Mouse (Mus musculus) liver, postnatal 0 days (tissue): ENCODE measurements around the gene Insl6. TPM values are rescaled to one million over a fixed set of nuclear protein-coding genes. Genes with fewer than 3 reads are reported as not detected.

Experiments used
- ATAC-seq: fragments of 200-750 bp; cut with Nextera tagmentation; 2 replicates; pipeline ENCODE4 v1.8.0; 2017; ENCODE audit warnings: mild to moderate bottlenecking, moderate library complexity
- DNase-seq: peaks from one replicate; pipeline ENCODE4 v3.0.0-alpha.2; 2016
- H3K27ac ChIP-seq: fragments of 300-500 bp; sonication (generic); 2 replicates; pipeline ENCODE4 v1.5.1; 2014; ENCODE audit warnings: antibody characterized with exemption, moderate library complexity, mild to moderate bottlenecking, low read depth
- H3K27me3 ChIP-seq: fragments of 300-500 bp; sonication (generic); 2 replicates; pipeline ENCODE4 v1.6.1; 2014; ENCODE audit warnings: low read length, control low read depth, mixed read lengths; ENCODE audit not compliant: insufficient read depth
- H3K36me3 ChIP-seq: fragments of 300-500 bp; sonication (generic); replicated peaks from 2 replicates; pipeline ENCODE4 v1.6.1; 2014; ENCODE audit warnings: mild to moderate bottlenecking, control low read depth, low read length, moderate library complexity, mixed read lengths; ENCODE audit not compliant: insufficient read depth
- H3K4me1 ChIP-seq: fragments of 300-500 bp; sonication (generic); 2 replicates; pipeline ENCODE4 v1.6.1; 2014; ENCODE audit warnings: antibody characterized with exemption, mild to moderate bottlenecking, control low read depth; ENCODE audit not compliant: insufficient read depth
- H3K4me2 ChIP-seq: fragments of 300-500 bp; sonication (generic); 2 replicates; pipeline ENCODE4 v1.6.1; 2014; ENCODE audit warnings: low read depth, mild to moderate bottlenecking, low read length, moderate library complexity, mixed read lengths
- H3K4me3 ChIP-seq: fragments of 300-500 bp; sonication (generic); 2 replicates; pipeline ENCODE4 v1.5.1; 2014; ENCODE audit warnings: low read depth, low read length
- H3K9ac ChIP-seq: fragments of 300-500 bp; sonication (generic); replicated peaks from 2 replicates; pipeline ENCODE4 v1.6.1; 2014; ENCODE audit warnings: mild to moderate bottlenecking, moderate library complexity
- H3K9me3 ChIP-seq: fragments of 300-500 bp; sonication (generic); 2 replicates; pipeline ENCODE4 v1.6.1; 2016; ENCODE audit warnings: mild to moderate bottlenecking, control low read depth, low read length, mixed read lengths
- CTCF ChIP-seq: sonication (generic); IDR thresholded peaks from 2 replicates; pipeline ENCODE4 v1.5.1; 2016; ENCODE audit warnings: antibody characterized with exemption, low read depth
- EP300 ChIP-seq: IDR thresholded peaks from 2 replicates; pipeline ENCODE4 v1.6.1; 2016; ENCODE audit warnings: antibody characterized with exemption, low read depth, mild to moderate bottlenecking
- WGBS: fragments of 180-500 bp; shearing (Covaris S2); extraction: QIAGEN DNeasy Blood & Tissue Kit; methylation state at CpG from one replicate; pipeline ENCODE4 v1.1.7; 2014; ENCODE audit not compliant: insufficient replicate concordance; 5-methylcytosine and 5-hydroxymethylcytosine counted together
- polyA plus RNA-seq: library from polyadenylated mRNA; unstranded; fragments of >200 nt; fragmentation: Nextera tagmentation; extraction: Ambion mirVana; gene quantifications from 2 replicates; pipeline ENCODE4 v1.2.1, GENCODE M21; 2015

Gene Insl6
- polyA plus RNA-seq, 1 experiment from 2014 or later: 1.2 TPM

- H3K36me3 ChIP-seq: peaks cover 4% of the 10 kb centered on the region; the same call in 1 of the 2 replicates
- peak overlapping the region; percentile 68 for H3K4me2 ChIP-seq
- H3K27me3 ChIP-seq: no peaks in the 10 kb centered on the region
- H3K4me1 ChIP-seq: peaks cover 20% of the 10 kb centered on the region
- TF ChIP-seq EP300 (no peak), CTCF (no peak)
- H3K9ac ChIP-seq: peak overlapping the region; percentile 57
- WGBS: 60% methylated on average over 18 of the region's 18 CpGs
- H3K9me3 ChIP-seq: no peaks in the 10 kb centered on the region
- peak overlapping the region; percentile 46 for H3K4me3 ChIP-seq
- no peak for DNase-seq
- no peak for ATAC-seq
- H3K27ac ChIP-seq: peak overlapping the region; percentile 80
Measured at GRCm38 (mm10) chr19:29371284-29372081, 46.3 kb upstream of the Insl6 start.

- 83% methylated on average over 7 of the region's 7 CpGs for WGBS
- Histone ChIP-seq H3K9ac (no peak overlapping the region), H3K36me3 (peaks cover 4% of the 10 kb centered on the region; the same call in 1 of the 2 replicates), H3K27ac (peak overlapping the region; percentile 80; the same call in 1 of the 2 replicates), H3K4me3 (0 out of 2 replicates have a peak overlapping the region, but pooled peaks have one; percentile 46), H3K4me2 (peak overlapping the region; percentile 68), H3K4me1 (peaks cover 27% of the 10 kb centered on the region), H3K27me3 (no peaks in the 10 kb centered on the region), H3K9me3 (no peaks in the 10 kb centered on the region)
- no peak for ATAC-seq
- 0 out of 2 replicates have a peak, but pooled peaks have one; percentile 5 for TF ChIP-seq CTCF
- TF ChIP-seq EP300: no peak
- DNase-seq: no peak
Measured at GRCm38 (mm10) chr19:29370545-29371283, 45.6 kb upstream of the Insl6 start.

- H3K36me3 ChIP-seq: peaks cover 3% of the 10 kb centered on the region; the same call in 1 of the 2 replicates
- no peak overlapping the region for H3K4me2 ChIP-seq
- WGBS: 56% methylated on average over 12 of the region's 12 CpGs
- 0 out of 2 replicates have a peak, but pooled peaks have one; percentile 0 for TF ChIP-seq CTCF
- no peak for TF ChIP-seq EP300
- no peak overlapping the region for H3K4me3 ChIP-seq
- H3K9me3 ChIP-seq: no peaks in the 10 kb centered on the region
- H3K27me3 ChIP-seq: no peaks in the 10 kb centered on the region
- ATAC-seq: peak; percentile 17; the same call in 1 of the 2 replicates
- no peak overlapping the region for H3K9ac ChIP-seq
- H3K4me1 ChIP-seq: peaks cover 30% of the 10 kb centered on the region
- H3K27ac ChIP-seq: peak overlapping the region; percentile 34; the same call in 1 of the 2 replicates
- no peak for DNase-seq
Measured at GRCm38 (mm10) chr19:29370112-29370511, 45.0 kb upstream of the Insl6 start.

- 58% methylated on average over 3 of the region's 3 CpGs for WGBS
- H3K27ac ChIP-seq: 0 out of 2 replicates have a peak overlapping the region, but pooled peaks have one; percentile 11
- no peaks in the 10 kb centered on the region for H3K36me3 ChIP-seq
- H3K27me3 ChIP-seq: no peaks in the 10 kb centered on the region
- no peak for ATAC-seq
- H3K4me1 ChIP-seq: peaks cover 30% of the 10 kb centered on the region
- no peak overlapping the region for H3K9ac ChIP-seq
- TF ChIP-seq EP300: no peak
- no peak for TF ChIP-seq CTCF
- peak overlapping the region; percentile 43 for H3K4me2 ChIP-seq
- no peaks in the 10 kb centered on the region for H3K9me3 ChIP-seq
- H3K4me3 ChIP-seq: no peak overlapping the region; the same call in 1 of the 2 replicates
- no peak for DNase-seq
Measured at GRCm38 (mm10) chr19:29368671-29369309, 43.6 kb upstream of the Insl6 start.

- Histone ChIP-seq H3K4me3 (no peak overlapping the region), H3K9ac (no peak overlapping the region), H3K4me1 (peaks cover 30% of the 10 kb centered on the region), H3K27ac (no peak overlapping the region), H3K9me3 (no peaks in the 10 kb centered on the region), H3K4me2 (peak overlapping the region; percentile 96), H3K27me3 (no peaks in the 10 kb centered on the region), H3K36me3 (no peaks in the 10 kb centered on the region)
- no peak for TF ChIP-seq CTCF
- no peak for TF ChIP-seq EP300
- no peak for ATAC-seq
- WGBS: 81% methylated on average over 2 of the region's 2 CpGs
- DNase-seq: no peak
Measured at GRCm38 (mm10) chr19:29368041-29368440, 42.9 kb upstream of the Insl6 start.
